Mouse (Mus musculus) embryonic facial prominence, embryonic 14.5 days (tissue): ENCODE data around the gene Emd. TPM values are rescaled to one million over a fixed set of nuclear protein-coding genes. Genes with fewer than 3 reads are reported as not detected.
"Not testable (repeated sequence)": the region's sequence is repeated elsewhere in the genome, so short reads cannot be mapped to it uniquely, and the experiment has no call there.

Experiments used
- ATAC-seq: fragments of 200-750 bp; cut with Nextera tagmentation; 2 replicates; pipeline ENCODE4 v1.8.0; 2017; ENCODE audit warnings: low read depth, moderate number of reproducible peaks, moderate TSS enrichment
- DNase-seq: peaks from one replicate; pipeline ENCODE4 v3.0.0-alpha.2; 2015; ENCODE audit warnings: low spot score
- H3K27ac ChIP-seq: fragments of 300-500 bp; sonication (generic); replicated peaks from 2 replicates; pipeline ENCODE4 v1.5.1; 2014; ENCODE audit warnings: low read depth, mild to moderate bottlenecking, low read length, moderate library complexity
- H3K27me3 ChIP-seq: fragments of 300-500 bp; sonication (generic); replicated peaks from 2 replicates; pipeline ENCODE4 v1.6.1; 2014; ENCODE audit warnings: low read length; ENCODE audit not compliant: control insufficient read depth, insufficient read depth
- H3K36me3 ChIP-seq: fragments of 300-500 bp; sonication (generic); 2 replicates; pipeline ENCODE4 v1.6.1; 2014; ENCODE audit warnings: low read length, mixed read lengths; ENCODE audit not compliant: control insufficient read depth, insufficient read depth
- H3K4me1 ChIP-seq: fragments of 300-500 bp; sonication (generic); 2 replicates; pipeline ENCODE4 v1.6.1; 2014; ENCODE audit warnings: antibody characterized with exemption, low read length; ENCODE audit not compliant: control insufficient read depth, insufficient read depth
- H3K4me2 ChIP-seq: fragments of 300-500 bp; sonication (generic); 2 replicates; pipeline ENCODE4 v1.6.1; 2014; ENCODE audit warnings: low read depth, mild to moderate bottlenecking, low read length, moderate library complexity, mixed read lengths
- H3K4me3 ChIP-seq: fragments of 300-500 bp; sonication (generic); 2 replicates; pipeline ENCODE4 v1.5.1; 2014; ENCODE audit warnings: low read depth, mild to moderate bottlenecking, low read length
- H3K9ac ChIP-seq: fragments of 300-500 bp; sonication (generic); 2 replicates; pipeline ENCODE4 v1.6.1; 2014; ENCODE audit warnings: low read depth, mild to moderate bottlenecking, low read length, moderate library complexity, mixed read lengths
- H3K9me3 ChIP-seq: fragments of 300-500 bp; sonication (generic); 2 replicates; pipeline ENCODE4 v1.6.1; 2016; ENCODE audit warnings: low read length; ENCODE audit not compliant: control insufficient read depth
- WGBS: fragments of 180-500 bp; shearing (Covaris S2); extraction: QIAGEN DNeasy Blood & Tissue Kit; methylation state at CpG from one replicate; pipeline ENCODE4 v1.1.7; 2014; 5-methylcytosine and 5-hydroxymethylcytosine counted together
- polyA plus RNA-seq: library from polyadenylated mRNA; unstranded; fragments of >200 nt; fragmentation: Nextera tagmentation; extraction: Ambion mirVana; gene quantifications from 2 replicates; pipeline ENCODE4 v1.2.1, GENCODE M21; 2014

Gene Emd
- polyA plus RNA-seq: 26.1 and 26.9 TPM in 2 replicates

GRCm38 (mm10) chrX:74254153-74254887, at the start of gene Emd:
TSS of gene Emd (plus strand) at chrX:74254687.
- Histone ChIP-seq H3K9me3 (no peaks in the 10 kb centered on the region), H3K4me1 (no peaks in the 10 kb centered on the region), H3K27me3 (no peaks in the 10 kb centered on the region), H3K27ac (peak within 1 kb of the TSS; percentile 93), H3K4me3 (peak within 1 kb of the TSS; percentile 58), H3K36me3 (0 out of 2 replicates have a peak, but pooled peaks cover 22% of the 10 kb centered on the region), H3K4me2 (peak within 1 kb of the TSS; percentile 64), H3K9ac (peak within 1 kb of the TSS; percentile 84)
- WGBS: 31% methylated on average over 25 of the region's 39 CpGs
- DNase-seq (peak; percentile 97), ATAC-seq (peak; percentile 98)

GRCm38 (mm10) chrX:74218496-74218895, 36.0 kb upstream of the Emd start:
- no peaks in the 10 kb centered on the region for H3K4me1 ChIP-seq
- no peak overlapping the region for H3K4me2 ChIP-seq
- no peaks in the 10 kb centered on the region for H3K9me3 ChIP-seq
- peaks cover 13% of the 10 kb centered on the region for H3K36me3 ChIP-seq
- H3K27me3 ChIP-seq: no peaks in the 10 kb centered on the region
- no peak for ATAC-seq
- no peak overlapping the region for H3K9ac ChIP-seq
- H3K27ac ChIP-seq: no peak overlapping the region
- no peak overlapping the region for H3K4me3 ChIP-seq
- 89% methylated on average over 4 of the region's 4 CpGs for WGBS
- DNase-seq: peak; percentile 10

- no peak overlapping the region for H3K27ac ChIP-seq
- WGBS: 62% methylated on average over 13 of the region's 13 CpGs
These were observed 35.0 kb upstream of the Emd start for GRCm38 (mm10) chrX:74219449-74219848.

DNA sequence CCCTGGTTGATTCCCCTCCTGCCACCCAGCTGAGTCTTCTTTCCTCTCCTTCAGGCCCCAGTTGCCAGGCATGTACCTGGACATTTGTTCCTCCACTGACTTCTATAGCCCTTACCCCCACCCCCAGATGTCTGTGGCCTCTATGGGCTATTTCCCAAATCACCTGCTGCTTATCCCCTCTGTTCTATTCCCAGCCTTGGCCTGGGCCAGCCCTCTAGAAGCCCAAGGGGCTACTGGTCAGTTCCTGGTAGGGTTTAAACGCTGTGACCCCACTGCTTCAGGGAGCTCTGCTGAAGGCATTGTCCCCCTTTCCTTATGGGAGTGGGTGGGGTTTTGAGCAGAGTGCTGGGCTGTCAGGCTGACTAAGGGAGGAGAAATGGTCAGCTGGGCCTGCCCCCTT, 34.4 kb upstream of the Emd start:
- not testable (repeated sequence) for H3K4me3 ChIP-seq, H3K9me3 ChIP-seq, H3K4me1 ChIP-seq, H3K27me3 ChIP-seq, H3K9ac ChIP-seq, H3K27ac ChIP-seq, ATAC-seq, DNase-seq, H3K4me2 ChIP-seq
- 9% methylated on average over 1 of the region's 1 CpGs for WGBS
- peaks cover 28% of the 10 kb centered on the region for H3K36me3 ChIP-seq

More at GRCm38 (mm10) chrX:74219449-74219848, 35.0 kb upstream of the Emd start:
- ATAC-seq (no peak), DNase-seq (no peak)
- Histone ChIP-seq H3K27me3 (no peaks in the 10 kb centered on the region), H3K4me2 (no peak overlapping the region), H3K4me1 (no peaks in the 10 kb centered on the region), H3K36me3 (peaks cover 21% of the 10 kb centered on the region), H3K9ac (no peak overlapping the region), H3K9me3 (no peaks in the 10 kb centered on the region), H3K4me3 (no peak overlapping the region)

- peaks cover 98% of the 10 kb centered on the region for H3K36me3 ChIP-seq
These were observed 24.4 kb upstream of the Emd start for GRCm38 (mm10) chrX:74230038-74230437.

GRCm38 (mm10) chrX:74233196-74233595, 21.3 kb upstream of the Emd start:
- 100% methylated on average over 5 of the region's 5 CpGs for WGBS
- ATAC-seq (no peak), DNase-seq (no peak)
- Histone ChIP-seq H3K36me3 (peaks cover 93% of the 10 kb centered on the region), H3K9me3 (no peaks in the 10 kb centered on the region), H3K9ac (no peak overlapping the region), H3K4me1 (no peaks in the 10 kb centered on the region), H3K4me3 (no peak overlapping the region), H3K27ac (no peak overlapping the region), H3K4me2 (no peak overlapping the region), H3K27me3 (no peaks in the 10 kb centered on the region)

More at GRCm38 (mm10) chrX:74230038-74230437, 24.4 kb upstream of the Emd start:
- DNase-seq (no peak), ATAC-seq (no peak)
- H3K9ac ChIP-seq: no peak overlapping the region
- no peaks in the 10 kb centered on the region for H3K4me1 ChIP-seq
- no peak overlapping the region for H3K4me2 ChIP-seq
- 89% methylated on average over 1 of the region's 1 CpGs for WGBS
- no peak overlapping the region for H3K27ac ChIP-seq
- H3K4me3 ChIP-seq: no peak overlapping the region
- no peaks in the 10 kb centered on the region for H3K9me3 ChIP-seq
- no peaks in the 10 kb centered on the region for H3K27me3 ChIP-seq

GRCm38 (mm10) chrX:74240332-74240731, 14.2 kb upstream of the Emd start:
- no peak overlapping the region for H3K27ac ChIP-seq
- DNase-seq (no peak), ATAC-seq (no peak)
- peaks cover 74% of the 10 kb centered on the region for H3K36me3 ChIP-seq
- H3K4me3 ChIP-seq: no peak overlapping the region
- H3K4me2 ChIP-seq: no peak overlapping the region
- 86% methylated on average over 4 of the region's 4 CpGs for whole genome bisulfite sequencing
- no peaks in the 10 kb centered on the region for H3K9me3 ChIP-seq
- no peak overlapping the region for H3K9ac ChIP-seq
- no peaks in the 10 kb centered on the region for H3K27me3 ChIP-seq
- H3K4me1 ChIP-seq: peaks cover 3% of the 10 kb centered on the region; the same call in 1 of the 2 replicates

- peaks cover 3% of the 10 kb centered on the region; the same call in 1 of the 2 replicates for H3K4me1 ChIP-seq
- WGBS: 73% methylated on average over 2 of the region's 2 CpGs
- H3K4me3 ChIP-seq: peak overlapping the region; percentile 46
- H3K27me3 ChIP-seq: no peaks in the 10 kb centered on the region
- H3K9me3 ChIP-seq: no peaks in the 10 kb centered on the region
- DNase-seq (no peak), ATAC-seq (no peak)
- H3K9ac ChIP-seq: peak overlapping the region; percentile 81
- peaks cover 47% of the 10 kb centered on the region for H3K36me3 ChIP-seq
- H3K4me2 ChIP-seq: peak overlapping the region; percentile 57
- H3K27ac ChIP-seq: peak overlapping the region; percentile 35; the same call in 1 of the 2 replicates
These were observed 11.1 kb upstream of the Emd start for GRCm38 (mm10) chrX:74243396-74243795.

- peak; percentile 16 for DNase-seq
- WGBS: 55% methylated on average over 3 of the region's 3 CpGs
- Histone ChIP-seq H3K4me1 (peaks cover 3% of the 10 kb centered on the region; the same call in 1 of the 2 replicates), H3K4me2 (peak overlapping the region; percentile 57), H3K4me3 (peak overlapping the region; percentile 46), H3K9ac (peak overlapping the region; percentile 81), H3K27ac (peak overlapping the region; percentile 35), H3K9me3 (no peaks in the 10 kb centered on the region), H3K36me3 (peaks cover 43% of the 10 kb centered on the region), H3K27me3 (no peaks in the 10 kb centered on the region)
- no peak for ATAC-seq
These were observed 10.7 kb upstream of the Emd start for GRCm38 (mm10) chrX:74243807-74244206.
